Mouse (Mus musculus) lung, embryonic 16.5 days (tissue): Measurements from ENCODE around the gene Ang. TPM values are rescaled to one million over a fixed set of nuclear protein-coding genes. Genes with fewer than 3 reads are reported as not detected.
"Not testable (repeated sequence)": the region's sequence is repeated elsewhere in the genome, so short reads cannot be mapped to it uniquely, and the experiment has no call there.

Experiments
- ATAC-seq: fragments of 200-750 bp; cut with Nextera tagmentation; 2 replicates; pipeline ENCODE4 v1.8.0; 2017; ENCODE audit warnings: low read depth, mild to moderate bottlenecking, moderate library complexity
- H3K27ac ChIP-seq: fragments of 300-500 bp; sonication (generic); 2 replicates; pipeline ENCODE4 v1.5.1; 2014; ENCODE audit warnings: mild to moderate bottlenecking, control low read depth, low read length
- H3K27me3 ChIP-seq: fragments of 300-500 bp; sonication (generic); 2 replicates; pipeline ENCODE4 v1.6.1; 2014; ENCODE audit warnings: low read depth, low read length, mixed read lengths; ENCODE audit not compliant: control insufficient read depth, insufficient read depth
- H3K36me3 ChIP-seq: fragments of 300-500 bp; sonication (generic); 2 replicates; pipeline ENCODE4 v1.6.1; 2014; ENCODE audit warnings: low read length; ENCODE audit not compliant: control insufficient read depth, insufficient read depth
- H3K4me1 ChIP-seq: fragments of 300-500 bp; sonication (generic); replicated peaks from 2 replicates; pipeline ENCODE4 v1.6.1; 2014; ENCODE audit warnings: low read length, mixed read lengths; ENCODE audit not compliant: control insufficient read depth, insufficient read depth
- H3K4me2 ChIP-seq: fragments of 300-500 bp; sonication (generic); 2 replicates; pipeline ENCODE4 v1.6.1; 2014; ENCODE audit warnings: low read depth, low read length, control low read depth
- H3K4me3 ChIP-seq: fragments of 300-500 bp; sonication (generic); 2 replicates; pipeline ENCODE4 v1.5.1; 2014; ENCODE audit warnings: mild to moderate bottlenecking, low read length, control low read depth
- H3K9ac ChIP-seq: fragments of 300-500 bp; sonication (generic); 2 replicates; pipeline ENCODE4 v1.6.1; 2014; ENCODE audit warnings: low read length, control low read depth
- H3K9me3 ChIP-seq: fragments of 300-500 bp; sonication (generic); 2 replicates; pipeline ENCODE4 v1.6.1; 2016; ENCODE audit warnings: low read length; ENCODE audit not compliant: control insufficient read depth
- WGBS: fragments of 180-500 bp; shearing (Covaris S2); extraction: QIAGEN DNeasy Blood & Tissue Kit; methylation state at CpG from one replicate; pipeline ENCODE4 v1.1.7; 2014; 5-methylcytosine and 5-hydroxymethylcytosine counted together
- polyA plus RNA-seq: library from polyadenylated mRNA; unstranded; fragments of >200 nt; fragmentation: Nextera tagmentation; extraction: Ambion mirVana; gene quantifications from 2 replicates; pipeline ENCODE4 v1.2.1, GENCODE M21; 2015

The Ang gene
- polyA plus RNA-seq, 1 experiment from 2014 or later: 6.3 TPM

DNA sequence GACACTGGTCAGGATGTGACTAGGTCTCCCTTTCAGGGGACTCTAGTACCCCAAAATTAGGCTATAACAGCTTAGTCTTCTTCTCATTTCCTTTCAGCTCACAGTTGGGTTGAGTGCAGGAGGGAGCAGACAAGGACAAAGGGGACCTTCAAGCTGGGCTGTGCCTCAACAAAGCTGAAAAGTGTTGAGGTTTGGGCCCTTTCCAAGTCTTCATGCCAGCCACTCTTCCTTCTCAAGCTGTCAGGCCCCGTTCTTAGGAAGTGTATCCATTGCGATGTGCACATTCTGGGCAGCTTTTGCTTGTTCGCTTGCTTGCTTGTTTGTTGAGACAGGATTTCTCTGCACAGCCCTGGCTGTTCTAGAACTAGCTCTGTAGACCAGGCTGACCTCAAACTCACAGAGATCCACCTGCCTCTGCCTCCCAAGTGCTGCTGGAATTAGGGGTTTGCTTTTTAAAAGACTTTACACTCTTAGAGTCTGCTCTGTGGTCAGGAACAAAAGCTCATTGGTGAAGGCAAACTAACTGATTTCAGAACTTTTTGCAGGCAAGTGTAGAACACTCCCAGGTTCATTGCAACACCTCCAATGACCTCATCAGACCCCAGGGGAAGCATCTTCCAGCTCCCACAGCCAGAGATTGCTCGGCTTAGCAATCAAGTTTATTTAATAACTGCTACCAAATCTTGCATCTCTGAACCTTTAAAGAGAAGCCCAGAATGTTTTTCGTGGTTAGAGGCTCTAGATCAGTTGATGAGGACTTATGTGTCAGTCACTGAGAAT is 3.3 kb downstream of the Ang start:
- Histone ChIP-seq H3K36me3 (no peaks in the 10 kb centered on the region), H3K4me1 (peaks cover 14% of the 10 kb centered on the region), H3K4me3 (no peak overlapping the region), H3K9me3 (no peaks in the 10 kb centered on the region), H3K27me3 (no peaks in the 10 kb centered on the region), H3K27ac (no peak overlapping the region), H3K9ac (no peak overlapping the region), H3K4me2 (no peak overlapping the region)
- WGBS: 57% methylated on average over 5 of the region's 5 CpGs
- ATAC-seq: no peak

DNA sequence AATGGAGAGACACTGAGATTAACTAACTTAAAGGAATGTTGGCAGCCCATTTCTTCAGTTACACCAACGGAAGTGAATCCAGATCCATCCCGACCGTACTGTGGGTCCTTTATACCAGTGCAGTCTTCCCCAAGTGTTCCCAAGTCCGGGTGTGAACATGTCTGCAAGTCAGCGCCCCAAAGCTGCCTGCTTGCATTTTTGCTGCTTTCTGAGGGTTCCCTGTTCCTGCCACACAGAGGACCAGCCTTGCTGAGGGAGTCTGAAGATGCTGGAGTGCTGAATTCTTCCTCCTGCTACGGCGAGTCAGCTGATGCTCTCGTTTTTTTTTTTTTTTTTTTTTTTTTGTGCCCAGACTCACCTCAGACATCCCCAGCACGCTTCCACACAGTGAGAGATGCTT is 4.0 kb downstream of the Ang start:
- H3K4me3 ChIP-seq: no peak overlapping the region
- peaks cover 14% of the 10 kb centered on the region for H3K4me1 ChIP-seq
- no peak overlapping the region for H3K9ac ChIP-seq
- WGBS: 62% methylated on average over 9 of the region's 9 CpGs
- no peaks in the 10 kb centered on the region for H3K27me3 ChIP-seq
- H3K27ac ChIP-seq: no peak overlapping the region
- H3K36me3 ChIP-seq: no peaks in the 10 kb centered on the region
- no peak for ATAC-seq
- no peaks in the 10 kb centered on the region for H3K9me3 ChIP-seq
- H3K4me2 ChIP-seq: no peak overlapping the region

DNA sequence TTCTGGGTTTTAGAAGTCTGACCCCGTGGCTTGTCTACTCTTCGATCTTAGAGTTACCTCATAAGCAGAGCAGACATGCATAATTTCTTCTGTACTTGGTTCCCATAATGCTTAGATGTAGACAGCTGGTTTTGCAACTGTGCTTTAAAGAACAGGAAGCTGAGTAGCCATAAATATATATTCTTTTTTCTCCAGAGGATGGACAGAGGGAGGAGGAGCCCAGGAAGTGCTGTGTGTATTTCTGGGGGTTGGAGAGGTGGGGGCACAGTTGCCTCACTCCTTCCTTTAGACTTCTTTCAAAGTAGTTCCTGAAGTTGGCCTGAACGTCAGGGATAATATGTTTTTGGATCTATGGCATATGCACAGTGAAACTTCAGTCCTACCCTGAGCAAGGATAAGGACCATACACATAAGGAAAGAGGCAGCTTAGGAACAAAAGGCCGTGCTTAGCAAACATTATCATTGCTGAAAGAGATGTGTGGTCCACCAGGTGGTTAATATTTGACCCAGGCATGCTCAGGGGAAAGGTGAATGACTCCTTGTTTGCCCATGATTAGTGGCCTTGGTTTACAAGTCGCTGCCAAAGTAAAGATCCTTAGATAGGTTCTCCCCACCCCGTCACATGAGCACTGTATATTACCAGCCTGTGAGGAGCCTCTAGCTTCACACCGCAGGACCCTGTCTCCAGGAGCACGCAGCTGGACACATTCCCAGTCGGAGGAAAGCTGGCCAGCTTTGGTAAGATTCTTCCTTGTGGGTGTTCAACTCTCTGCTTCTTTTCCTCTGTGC is 5.0 kb downstream of the Ang start:
- Histone ChIP-seq H3K9me3 (no peaks in the 10 kb centered on the region), H3K4me2 (0 out of 2 replicates have a peak overlapping the region, but pooled peaks have one; percentile 1), H3K4me3 (no peak overlapping the region), H3K9ac (no peak overlapping the region), H3K27ac (peak overlapping the region; percentile 62), H3K36me3 (no peaks in the 10 kb centered on the region), H3K27me3 (no peaks in the 10 kb centered on the region), H3K4me1 (peaks cover 14% of the 10 kb centered on the region)
- 25% methylated on average over 9 of the region's 9 CpGs for WGBS
- peak; percentile 72 for ATAC-seq

DNA sequence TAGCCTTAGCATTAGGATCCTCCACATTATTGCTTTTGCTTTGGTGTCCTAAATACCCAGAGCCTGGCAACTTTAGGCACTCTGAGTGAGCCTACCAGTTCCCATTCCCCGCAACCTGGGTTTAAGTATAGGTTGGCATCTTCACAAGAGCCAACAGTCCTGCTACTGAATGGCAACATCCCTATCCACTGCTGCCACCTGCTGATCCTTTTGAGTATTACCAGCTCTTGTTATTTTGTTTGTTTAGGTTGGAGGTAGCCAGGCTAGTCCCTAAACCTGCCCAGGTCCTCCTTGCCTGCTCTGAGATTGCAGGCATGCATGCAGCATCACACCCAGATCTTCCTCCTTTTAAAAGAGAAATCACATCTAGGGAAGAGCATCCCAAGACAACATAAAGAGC is 7.3 kb downstream of the Ang start:
- not testable (repeated sequence) for H3K27me3 ChIP-seq, H3K9ac ChIP-seq, H3K4me2 ChIP-seq, H3K9me3 ChIP-seq, H3K4me3 ChIP-seq, H3K27ac ChIP-seq, H3K4me1 ChIP-seq, H3K36me3 ChIP-seq
- peak; percentile 23; the same call in 1 of the 2 replicates for ATAC-seq
- 28% methylated on average over 1 of the region's 1 CpGs for WGBS

DNA sequence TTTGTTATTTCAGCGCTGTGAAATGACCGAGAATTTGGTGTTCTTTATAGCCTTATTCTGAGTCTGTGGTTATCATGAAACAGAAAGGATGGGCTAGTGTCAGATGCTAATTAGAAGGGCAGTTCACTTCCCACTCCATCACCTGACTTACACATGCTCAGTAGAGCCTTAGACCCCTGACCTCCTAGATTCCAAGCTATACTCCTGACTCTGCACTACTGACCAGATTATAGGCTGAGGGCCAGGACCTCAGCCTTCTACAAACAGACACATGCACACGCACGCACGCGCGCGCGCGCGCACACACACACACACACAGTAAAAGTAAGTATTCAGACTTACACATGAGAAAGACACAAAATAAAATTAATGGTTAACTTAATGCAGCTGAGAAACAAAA is 8.0 kb downstream of the Ang start:
- H3K4me2 ChIP-seq: no peak overlapping the region
- H3K27ac ChIP-seq: no peak overlapping the region
- no peaks in the 10 kb centered on the region for H3K27me3 ChIP-seq
- H3K9ac ChIP-seq: no peak overlapping the region
- WGBS: 89% methylated on average over 11 of the region's 11 CpGs
- no peaks in the 10 kb centered on the region for H3K9me3 ChIP-seq
- H3K4me3 ChIP-seq: no peak overlapping the region
- no peak for ATAC-seq
- H3K4me1 ChIP-seq: peaks cover 7% of the 10 kb centered on the region
- H3K36me3 ChIP-seq: no peaks in the 10 kb centered on the region

DNA sequence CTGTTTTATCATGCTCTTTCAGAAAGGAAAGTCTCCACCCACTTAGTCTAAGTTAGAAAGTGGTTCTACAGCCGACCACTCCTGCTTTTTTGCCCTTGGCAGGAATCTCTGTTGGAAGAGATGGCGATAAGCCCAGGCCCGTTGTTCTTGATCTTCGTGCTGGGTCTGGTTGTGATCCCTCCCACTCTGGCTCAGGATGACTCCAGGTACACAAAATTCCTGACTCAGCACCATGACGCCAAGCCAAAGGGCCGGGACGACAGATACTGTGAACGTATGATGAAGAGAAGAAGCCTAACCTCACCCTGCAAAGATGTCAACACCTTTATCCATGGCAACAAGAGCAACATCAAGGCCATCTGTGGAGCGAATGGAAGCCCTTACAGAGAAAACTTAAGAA is 10.3 kb downstream of the Ang start:
- Histone ChIP-seq H3K4me1 (no peaks in the 10 kb centered on the region), H3K27me3 (no peaks in the 10 kb centered on the region), H3K9ac (no peak overlapping the region), H3K27ac (no peak overlapping the region), H3K36me3 (peaks cover 3% of the 10 kb centered on the region; the same call in 1 of the 2 replicates), H3K4me3 (no peak overlapping the region), H3K9me3 (no peaks in the 10 kb centered on the region), H3K4me2 (no peak overlapping the region)
- ATAC-seq: no peak
- WGBS: 63% methylated on average over 9 of the region's 9 CpGs

DNA sequence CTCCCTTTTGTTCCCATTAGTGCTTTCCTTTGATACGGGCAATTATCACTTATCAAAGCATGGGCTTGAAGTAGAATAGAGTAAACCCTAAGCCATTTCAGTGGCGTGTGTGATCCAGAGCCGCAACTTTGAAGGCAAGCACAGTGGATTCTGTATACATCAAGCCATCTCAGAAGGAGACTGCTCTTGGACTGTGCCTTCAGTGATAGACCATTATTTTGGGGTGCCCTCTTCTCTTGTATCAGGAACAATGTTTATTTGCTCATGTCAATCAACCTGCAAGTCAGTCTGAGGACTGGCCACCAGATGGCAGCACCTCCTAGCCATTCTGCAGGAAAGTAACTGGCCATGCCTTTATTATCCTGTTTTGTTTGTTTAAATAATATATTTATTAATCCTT is 12.3 kb downstream of the Ang start:
- Histone ChIP-seq H3K27ac (no peak overlapping the region), H3K27me3 (no peaks in the 10 kb centered on the region), H3K4me3 (no peak overlapping the region), H3K4me1 (no peaks in the 10 kb centered on the region), H3K36me3 (peaks cover 3% of the 10 kb centered on the region; the same call in 1 of the 2 replicates), H3K9ac (no peak overlapping the region), H3K4me2 (no peak overlapping the region), H3K9me3 (no peaks in the 10 kb centered on the region)
- ATAC-seq: no peak
- WGBS: 48% methylated on average over 3 of the region's 3 CpGs

DNA sequence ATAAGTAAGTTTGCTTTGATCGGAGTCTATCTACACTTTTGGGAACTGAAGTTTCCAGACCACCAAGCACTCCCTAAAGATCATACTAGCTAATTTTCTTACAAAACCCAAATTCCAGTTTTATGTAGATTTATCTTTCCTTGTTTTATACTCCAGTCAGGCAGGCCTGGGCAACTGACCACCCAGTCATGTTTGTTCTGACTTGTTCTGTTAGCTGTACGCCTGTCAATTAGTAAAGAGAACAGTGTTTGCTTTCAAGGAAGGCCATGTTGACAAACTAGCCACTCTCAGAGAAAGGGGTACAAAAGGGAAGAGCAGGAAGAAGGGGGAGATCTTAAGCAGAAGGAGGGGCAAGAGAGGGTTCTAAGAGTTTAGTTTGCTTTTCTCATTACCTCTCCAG is 13.4 kb downstream of the Ang start:
- Histone ChIP-seq H3K9me3 (no peaks in the 10 kb centered on the region), H3K4me2 (no peak overlapping the region), H3K4me3 (no peak overlapping the region), H3K27me3 (no peaks in the 10 kb centered on the region), H3K27ac (no peak overlapping the region), H3K4me1 (no peaks in the 10 kb centered on the region), H3K9ac (no peak overlapping the region), H3K36me3 (peaks cover 3% of the 10 kb centered on the region; the same call in 1 of the 2 replicates)
- no peak for ATAC-seq
- WGBS: 78% methylated on average over 2 of the region's 2 CpGs

DNA sequence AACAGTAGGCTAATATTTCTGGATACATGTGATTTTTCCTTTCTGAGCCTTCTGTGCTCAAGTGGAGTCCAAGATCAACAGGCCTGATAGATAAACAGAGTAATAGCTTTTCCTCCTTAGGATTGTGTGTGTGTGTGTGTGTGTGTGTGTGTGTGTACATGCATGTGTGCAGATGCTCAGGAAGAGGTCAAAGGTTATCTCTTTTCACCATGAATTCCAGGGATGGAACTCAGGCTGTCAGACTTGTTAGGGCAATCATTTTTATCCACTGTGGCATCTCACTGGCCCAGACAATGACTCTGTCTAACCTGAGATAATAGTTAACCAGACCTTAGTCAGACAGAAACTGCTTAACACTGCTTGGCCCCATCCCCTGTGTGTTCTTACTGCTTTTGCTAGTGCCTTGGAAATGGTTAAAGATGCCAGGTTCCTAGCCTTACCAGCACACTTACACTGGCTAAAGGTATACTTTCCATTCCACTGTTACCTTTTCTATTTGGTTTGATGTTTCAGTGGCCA is 15.6 kb downstream of the Ang start:
- ATAC-seq: no peak
- Histone ChIP-seq H3K4me2 (no peak overlapping the region), H3K27me3 (no peaks in the 10 kb centered on the region)

More for the DNA sequence above, 15.6 kb downstream of the Ang start:
- Histone ChIP-seq H3K27ac (no peak overlapping the region), H3K36me3 (peaks cover 3% of the 10 kb centered on the region; the same call in 1 of the 2 replicates), H3K9me3 (no peaks in the 10 kb centered on the region), H3K9ac (no peak overlapping the region), H3K4me3 (no peak overlapping the region), H3K4me1 (no peaks in the 10 kb centered on the region)
